Mouse (Mus musculus) gastrocnemius, postnatal 10 days (tissue): Measurements from ENCODE around the gene 1700016D06Rik. TPM values are rescaled to one million over a fixed set of nuclear protein-coding genes. Genes with fewer than 3 reads are reported as not detected.

Experiments used
- DNase-seq: peaks from one replicate; pipeline ENCODE4 v3.0.0; 2021; ENCODE audit warnings: mixed read lengths
- microRNA-seq, 2 experiments: library from miRNA; unstranded; fragments of <30 nt; microRNA quantifications; one replicate each; pipeline ENCODE4 v1.2.0; 2021
- total RNA-seq, 2 experiments: library from RNA; stranded (reverse); gene quantifications; 2 replicates each; pipeline ENCODE4 v1.2.3; 2021

Gene 1700016D06Rik
- total RNA-seq, 2 experiments from 2014 or later = not detected

- DNase-seq = no peak
Measured at GRCm38 (mm10) chr8:11634331-11635011, 66.4 kb downstream of the 1700016D06Rik start.

GRCm38 (mm10) chr8:11633414-11633813 lies 67.4 kb downstream of the 1700016D06Rik start:
- no peak for DNase-seq

- peak; percentile 58 for DNase-seq
Measured at GRCm38 (mm10) chr8:11632406-11632805, 68.5 kb downstream of the 1700016D06Rik start.

- DNase-seq = no peak
Measured at GRCm38 (mm10) chr8:11629206-11629605, 71.7 kb downstream of the 1700016D06Rik start.

- peak; percentile 65 for DNase-seq
Measured at GRCm38 (mm10) chr8:11628506-11629132, 72.2 kb downstream of the 1700016D06Rik start.

- no peak for DNase-seq
Measured at GRCm38 (mm10) chr8:11627717-11628116, 73.1 kb downstream of the 1700016D06Rik start.

GRCm38 (mm10) chr8:11625084-11625483 lies 75.8 kb downstream of the 1700016D06Rik start:
- DNase-seq = no peak

GRCm38 (mm10) chr8:11619091-11619490 lies 81.8 kb downstream of the 1700016D06Rik start:
- DNase-seq = no peak

- no peak for DNase-seq
Measured at GRCm38 (mm10) chr8:11618063-11618462, 82.8 kb downstream of the 1700016D06Rik start.

GRCm38 (mm10) chr8:11616294-11616693 lies 84.6 kb downstream of the 1700016D06Rik start:
- peak; percentile 57 for DNase-seq

- no peak for DNase-seq
Measured at GRCm38 (mm10) chr8:11614126-11614835, 86.6 kb downstream of the 1700016D06Rik start.

GRCm38 (mm10) chr8:11608848-11609247 lies 92.0 kb downstream of the 1700016D06Rik start:
- no peak for DNase-seq

Small RNA genes within 50 kb of the gene (microRNA-seq; reads per million reads assigned to microRNA genes)
- 2.2 to 2.3 reads per million in 2 experiments for gene Mir7238

Other genes with a start within 250 kb of the 1700016D06Rik start
- gene Rab20, start 222.4 kb downstream of the 1700016D06Rik start, total RNA-seq = 1 to 10 TPM; 1.1 TPM
- 10 to 100 TPM; 25.8 to 30.6 TPM for gene Naxd, start 203.6 kb downstream of the 1700016D06Rik start, total RNA-seq
- gene Cars2, start 150.3 kb downstream of the 1700016D06Rik start, total RNA-seq = 10 to 100 TPM; 14.4 to 18.1 TPM
- gene Ing1, start 145.5 kb downstream of the 1700016D06Rik start, total RNA-seq = 10 to 100 TPM; 26.5 to 29.0 TPM
- gene Ankrd10, start 65.3 kb downstream of the 1700016D06Rik start, total RNA-seq = 10 to 100 TPM; 43.6 to 52.5 TPM
- 10 to 100 TPM; 76.7 to 84.2 TPM for gene Arhgef7, start 26.7 kb upstream of the 1700016D06Rik start, total RNA-seq
- not detected for gene Tex29, start 139.4 kb upstream of the 1700016D06Rik start, total RNA-seq